Mouse (Mus musculus) small intestine, adult 2 months (tissue): ENCODE measurements at regions not wholly inside any gene's neighbourhood (a gene's known extent, or its start where the extent isn't known, plus 50 kb on each side); places are given as distances from the start of the nearest gene placed in this dataset.

ENCODE experiments used
- CTCF ChIP-seq: fragments of 200-500 bp; IDR thresholded peaks from 2 replicates; pipeline ENCODE4 v1.5.1; 2012; ENCODE audit warnings: low read depth, mild to moderate bottlenecking, control low read depth, inconsistent platforms, low read length, moderate library complexity, mixed read lengths; ENCODE audit not compliant: insufficient replicate concordance, insufficient read length; ENCODE audit errors: extremely low read depth
- POLR2A ChIP-seq: fragments of 200-500 bp; IDR thresholded peaks from 2 replicates; pipeline ENCODE4 v1.6.1; 2012; ENCODE audit warnings: low read depth, mild to moderate bottlenecking, control low read depth, inconsistent platforms, low read length, moderate library complexity

- no peak for TF ChIP-seq CTCF
- no peak for TF ChIP-seq POLR2A
Observed at GRCm38 (mm10) chr17:48624937-48625336, 170.2 kb downstream of the Unc5cl start.
